Mouse (Mus musculus): Measurements from ENCODE around the gene Tnfaip8l2. TPM values are rescaled to one million over a fixed set of nuclear protein-coding genes. Genes with fewer than 3 reads are reported as not detected.

The Tnfaip8l2 gene
- polyA plus RNA-seq, 2 experiments: 4.9 to 6.1 TPM

DNA sequence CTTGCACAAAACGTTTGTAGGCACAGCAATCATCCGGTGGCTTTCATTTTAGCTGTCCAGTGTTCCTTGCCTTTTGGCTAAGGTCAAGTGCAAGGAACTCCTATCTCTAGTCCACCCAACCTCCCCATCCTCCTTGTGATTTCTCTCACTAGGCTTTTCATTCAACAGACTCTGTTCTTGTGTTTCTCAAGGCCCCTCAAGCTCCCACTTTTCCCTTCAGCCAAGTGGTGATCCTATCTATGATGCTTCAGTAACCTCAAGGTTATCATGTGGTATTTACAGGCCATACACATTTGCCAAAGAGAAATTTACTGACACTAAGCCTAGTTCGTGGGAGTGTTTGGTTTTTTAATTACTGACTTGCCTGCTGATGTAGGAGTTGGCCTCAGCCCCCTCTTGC, 37.7 kb upstream of the Tnfaip8l2 start:
- Histone ChIP-seq H3K36me3 (replicated peaks; ENCODE audit: control insufficient read depth, insufficient read depth, low read depth) (peaks cover 9% of the 10 kb centered on the region), H3K4me3 (ENCODE audit: insufficient read depth in 1 of 2, low read depth in 2 of 2, low read length in 2 of 2) (no peak overlapping the region), H3K27me3 (ENCODE audit: control insufficient read depth, insufficient read depth, low read length) (peaks cover 3% of the 10 kb centered on the region; the same call in 1 of the 2 replicates), H3K9ac (replicated peaks) (no peak overlapping the region), H3K27ac (no peak overlapping the region), H3K4me1 (replicated peaks; ENCODE audit: control insufficient read depth in 2 of 2, insufficient read depth in 2 of 2, low read length in 1 of 2) (no peaks in the 10 kb centered on the region), H3K4me2 (ENCODE audit: low read depth) (no peak overlapping the region), H3K9me3 (ENCODE audit: control insufficient read depth, low read length) (no peaks in the 10 kb centered on the region)
- 68% methylated on average over 3 of the region's 3 CpGs for WGBS (ENCODE audit: insufficient replicate concordance)
- TF ChIP-seq EP300 (IDR thresholded peaks at IDR 0.05; ENCODE audit: low read depth): no peak
- TF ChIP-seq CTCF (IDR thresholded peaks at IDR 0.05; ENCODE audit: low read depth): no peak
- no peak for DNase-seq (ENCODE audit: low read depth in 3 of 3, low spot score in 3 of 3)
- no peak for ATAC-seq (ENCODE audit: insufficient read depth)

GRCm38 (mm10) chr3:95178948-95179347, 36.8 kb upstream of the Tnfaip8l2 start:
- H3K27ac ChIP-seq: no peak overlapping the region
- H3K4me3 ChIP-seq (ENCODE audit: insufficient read depth in 1 of 2, low read depth in 2 of 2, low read length in 2 of 2): no peak overlapping the region
- ATAC-seq (ENCODE audit: insufficient read depth) (no peak), DNase-seq (ENCODE audit: low read depth in 3 of 3, low spot score in 3 of 3) (no peak)
- WGBS (ENCODE audit: insufficient replicate concordance): 68% methylated on average over 5 of the region's 5 CpGs
- H3K27me3 ChIP-seq (ENCODE audit: control insufficient read depth, insufficient read depth, low read length): peaks cover 12% of the 10 kb centered on the region
- H3K36me3 ChIP-seq (replicated peaks; ENCODE audit: control insufficient read depth, insufficient read depth, low read depth): peaks cover 1% of the 10 kb centered on the region; the same call in 1 of the 2 replicates
- H3K9me3 ChIP-seq (ENCODE audit: control insufficient read depth, low read length): no peaks in the 10 kb centered on the region
- no peak overlapping the region for H3K9ac ChIP-seq (replicated peaks)
- no peak overlapping the region for H3K4me2 ChIP-seq (ENCODE audit: low read depth)
- TF ChIP-seq CTCF (IDR thresholded peaks at IDR 0.05; ENCODE audit: low read depth) (no peak), EP300 (IDR thresholded peaks at IDR 0.05; ENCODE audit: low read depth) (no peak)
- H3K4me1 ChIP-seq (replicated peaks; ENCODE audit: control insufficient read depth in 2 of 2, insufficient read depth in 2 of 2, low read length in 1 of 2): no peaks in the 10 kb centered on the region

GRCm38 (mm10) chr3:95177583-95177982, 35.4 kb upstream of the Tnfaip8l2 start:
- 55% methylated on average over 6 of the region's 6 CpGs for WGBS (ENCODE audit: insufficient replicate concordance)
- DNase-seq (ENCODE audit: low read depth in 3 of 3, low spot score in 3 of 3): no peak
- Histone ChIP-seq H3K4me2 (ENCODE audit: low read depth) (no peak overlapping the region), H3K9ac (replicated peaks) (no peak overlapping the region), H3K36me3 (replicated peaks; ENCODE audit: control insufficient read depth, insufficient read depth, low read depth) (no peaks in the 10 kb centered on the region), H3K4me1 (replicated peaks; ENCODE audit: control insufficient read depth in 2 of 2, insufficient read depth in 2 of 2, low read length in 1 of 2) (no peaks in the 10 kb centered on the region), H3K27ac (no peak overlapping the region), H3K9me3 (ENCODE audit: control insufficient read depth, low read length) (no peaks in the 10 kb centered on the region), H3K4me3 (ENCODE audit: insufficient read depth in 1 of 2, low read depth in 2 of 2, low read length in 2 of 2) (no peak overlapping the region), H3K27me3 (ENCODE audit: control insufficient read depth, insufficient read depth, low read length) (peaks cover 25% of the 10 kb centered on the region)
- no peak for ATAC-seq (ENCODE audit: insufficient read depth)
- no peak for TF ChIP-seq EP300 (IDR thresholded peaks at IDR 0.05; ENCODE audit: low read depth)
- TF ChIP-seq CTCF (IDR thresholded peaks at IDR 0.05; ENCODE audit: low read depth): no peak

DNA sequence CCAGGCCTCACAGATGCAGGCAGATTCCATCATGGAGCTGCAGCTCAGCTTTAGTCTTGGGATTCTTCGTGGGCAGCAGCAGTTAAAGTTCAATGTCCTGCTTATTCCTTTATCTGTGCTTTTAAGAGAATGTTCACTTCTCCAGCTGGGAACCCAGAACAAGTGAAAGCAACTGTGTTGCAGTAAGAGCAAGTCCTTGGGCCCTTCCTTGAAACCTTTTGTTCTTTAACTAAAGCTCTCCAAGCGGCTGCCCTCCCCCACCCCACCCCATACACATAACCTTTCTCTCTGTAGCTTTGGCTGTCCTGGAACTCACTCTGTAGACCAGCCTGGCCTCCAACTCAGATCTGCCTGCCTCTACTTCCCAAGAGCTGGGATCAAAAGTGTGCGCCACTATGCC, 34.3 kb upstream of the Tnfaip8l2 start:
- Histone ChIP-seq H3K9ac (replicated peaks) (no peak overlapping the region), H3K4me1 (replicated peaks; ENCODE audit: control insufficient read depth in 2 of 2, insufficient read depth in 2 of 2, low read length in 1 of 2) (no peaks in the 10 kb centered on the region), H3K4me2 (ENCODE audit: low read depth) (no peak overlapping the region), H3K9me3 (ENCODE audit: control insufficient read depth, low read length) (no peaks in the 10 kb centered on the region), H3K4me3 (ENCODE audit: insufficient read depth in 1 of 2, low read depth in 2 of 2, low read length in 2 of 2) (no peak overlapping the region), H3K27ac (no peak overlapping the region), H3K27me3 (ENCODE audit: control insufficient read depth, insufficient read depth, low read length) (peaks cover 36% of the 10 kb centered on the region), H3K36me3 (replicated peaks; ENCODE audit: control insufficient read depth, insufficient read depth, low read depth) (no peaks in the 10 kb centered on the region)
- no peak for DNase-seq (ENCODE audit: low read depth in 3 of 3, low spot score in 3 of 3)
- TF ChIP-seq CTCF (IDR thresholded peaks at IDR 0.05; ENCODE audit: low read depth) (no peak), EP300 (IDR thresholded peaks at IDR 0.05; ENCODE audit: low read depth) (no peak)
- WGBS (ENCODE audit: insufficient replicate concordance): 51% methylated on average over 3 of the region's 3 CpGs
- no peak for ATAC-seq (ENCODE audit: insufficient read depth)

DNA sequence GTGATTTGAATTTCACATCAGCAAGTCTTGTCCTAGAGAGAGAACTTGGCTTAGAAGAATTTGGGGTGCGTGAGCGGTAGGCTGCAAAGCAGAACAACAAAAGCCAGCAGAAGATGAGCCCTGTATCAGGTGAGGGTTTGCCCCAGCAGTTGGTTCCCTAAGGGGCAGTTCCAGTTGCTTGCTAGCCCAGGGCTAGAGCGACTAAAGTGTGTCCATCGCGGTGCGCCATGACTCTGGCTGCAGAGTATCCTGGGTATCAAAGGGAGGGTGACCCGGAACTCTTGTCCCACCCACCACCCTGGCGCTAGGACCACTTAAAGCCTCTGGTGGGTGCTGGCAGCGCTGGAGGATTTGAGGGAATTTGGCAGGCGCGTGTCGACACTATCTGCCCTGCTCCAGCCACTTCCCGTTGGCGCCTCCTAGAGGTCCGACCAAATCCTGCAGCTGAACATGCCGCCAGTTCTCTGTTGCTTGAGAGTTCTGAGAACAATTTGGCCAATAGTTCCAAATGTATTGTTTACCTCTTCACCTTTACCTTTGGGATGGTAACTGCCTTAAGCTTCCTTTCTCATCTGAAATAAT, 31.9 kb upstream of the Tnfaip8l2 start:
- H3K4me3 ChIP-seq (ENCODE audit: insufficient read depth in 1 of 2, low read depth in 2 of 2, low read length in 2 of 2): peak overlapping the region in 1 of 2 experiments; percentile 40; a peak in 2 of 4 replicates
- no peak overlapping the region for H3K27ac ChIP-seq
- peak overlapping the region; percentile 52 for H3K4me2 ChIP-seq (ENCODE audit: low read depth)
- H3K36me3 ChIP-seq (replicated peaks; ENCODE audit: control insufficient read depth, insufficient read depth, low read depth): no peaks in the 10 kb centered on the region
- 2% methylated on average over 16 of the region's 16 CpGs for WGBS (ENCODE audit: insufficient replicate concordance)
- 0 out of 2 replicates have a peak, but pooled peaks have one; percentile 39 for ATAC-seq (ENCODE audit: insufficient read depth)
- TF ChIP-seq EP300 (IDR thresholded peaks at IDR 0.05; ENCODE audit: low read depth): no peak
- peak; percentile 95 for TF ChIP-seq CTCF (IDR thresholded peaks at IDR 0.05; ENCODE audit: low read depth)
- H3K9me3 ChIP-seq (ENCODE audit: control insufficient read depth, low read length): no peaks in the 10 kb centered on the region
- no peak overlapping the region for H3K9ac ChIP-seq (replicated peaks)
- H3K27me3 ChIP-seq (ENCODE audit: control insufficient read depth, insufficient read depth, low read length): peaks cover 52% of the 10 kb centered on the region
- H3K4me1 ChIP-seq (replicated peaks; ENCODE audit: control insufficient read depth in 2 of 2, insufficient read depth in 2 of 2, low read length in 1 of 2): no peaks in the 10 kb centered on the region
- peak; percentile 47 to 61 (median 52) for DNase-seq (ENCODE audit: low read depth in 3 of 3, low spot score in 3 of 3)

Measured in liver, embryonic 14.5 days (tissue).